Mouse (Mus musculus) lung, postnatal 0 days (tissue): ENCODE results near the gene 2010111I01Rik.

ENCODE experiments used
- CTCF ChIP-seq: IDR thresholded peaks from 2 replicates; pipeline ENCODE4 v1.5.1; 2016; ENCODE audit warnings: antibody characterized with exemption, mild to moderate bottlenecking
- EP300 ChIP-seq: IDR thresholded peaks from 2 replicates; pipeline ENCODE4 v1.6.1; 2016; ENCODE audit warnings: antibody characterized with exemption, mild to moderate bottlenecking, control low read depth

- TF ChIP-seq CTCF (no peak), EP300 (no peak)
Observed at GRCm38 (mm10) chr13:63298931-63299330, 334.2 kb downstream of the 2010111I01Rik start.
